Mouse (Mus musculus): ENCODE data around the gene Taf9. TPM values are rescaled to one million over a fixed set of nuclear protein-coding genes. Genes with fewer than 3 reads are reported as not detected.

The Taf9 gene
- polyA plus RNA-seq, 1 experiment, result 22.3 TPM

GRCm38 (mm10) chr13:100698866-100699265, 47.5 kb downstream of the Taf9 start:
- Histone ChIP-seq H3K4me1 (ENCODE audit: control insufficient read depth, insufficient read depth, low read length) (no peaks in the 10 kb centered on the region), H3K4me3 (ENCODE audit: insufficient read depth, low read length) (no peak overlapping the region), H3K27ac (ENCODE audit: insufficient read depth, low read length) (no peak overlapping the region)
- TF ChIP-seq CTCF (IDR thresholded peaks at IDR 0.05; ENCODE audit: extremely low read depth, insufficient read depth, low read length) (no peak), POLR2A (IDR thresholded peaks at IDR 0.05; ENCODE audit: extremely low read depth, insufficient read depth, low read length) (no peak)

DNA sequence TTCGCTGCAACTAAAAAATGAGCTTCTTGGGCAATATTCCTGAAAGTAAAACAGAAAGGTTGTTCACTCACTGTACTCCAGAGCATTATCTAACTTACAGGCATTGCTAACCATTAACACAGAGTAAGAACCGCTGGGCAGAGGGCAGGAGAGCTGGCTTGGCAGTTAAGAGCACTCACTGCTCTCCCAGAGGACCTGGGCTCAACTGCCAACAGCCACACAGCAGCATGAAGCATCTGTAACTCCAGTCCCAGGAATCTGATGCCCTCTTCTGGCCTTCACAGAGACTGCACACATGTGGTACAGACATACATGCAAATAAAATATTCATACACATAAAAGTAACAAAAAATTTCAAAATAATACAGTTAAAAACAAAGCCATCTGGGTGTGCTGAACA, 52.1 kb downstream of the Taf9 start:
- no peak overlapping the region for H3K27ac ChIP-seq (ENCODE audit: insufficient read depth, low read length)
- no peak overlapping the region for H3K4me3 ChIP-seq (ENCODE audit: insufficient read depth, low read length)
- H3K4me1 ChIP-seq (ENCODE audit: control insufficient read depth, insufficient read depth, low read length), result no peaks in the 10 kb centered on the region
- TF ChIP-seq CTCF (IDR thresholded peaks at IDR 0.05; ENCODE audit: extremely low read depth, insufficient read depth, low read length), result no peak
- no peak for TF ChIP-seq POLR2A (IDR thresholded peaks at IDR 0.05; ENCODE audit: extremely low read depth, insufficient read depth, low read length)

Other genes with a start within 250 kb of the Taf9 start
- 0.23 and 0.33 TPM in 2 replicates for gene Naip1, start 198.7 kb upstream of the Taf9 start, polyA plus RNA-seq (2012; rRNA removed)
- gene Gtf2h2, start 159.0 kb upstream of the Taf9 start, polyA plus RNA-seq (2012; rRNA removed), result 60.7 and 62.2 TPM in 2 replicates
- gene Ocln, start 98.9 kb upstream of the Taf9 start, polyA plus RNA-seq (2012; rRNA removed), result 9.3 and 10.3 TPM in 2 replicates
- 1.6 and 1.9 TPM in 2 replicates for gene Marveld2, start 34.6 kb upstream of the Taf9 start, polyA plus RNA-seq (2012; rRNA removed)
- 147 and 150 TPM in 2 replicates for gene Ak6, start 600 bp upstream of the Taf9 start, polyA plus RNA-seq (2012; rRNA removed)
- gene Rad17, start 528 bp upstream of the Taf9 start, polyA plus RNA-seq (2012; rRNA removed), result 12.7 and 13.0 TPM in 2 replicates
- 0.34 and 0.58 TPM in 2 replicates for gene Ccdc125, start 18.1 kb downstream of the Taf9 start, polyA plus RNA-seq (2012; rRNA removed)
- gene Cdk7, start 79.4 kb downstream of the Taf9 start, polyA plus RNA-seq (2012; rRNA removed), result 19.5 and 20.6 TPM in 2 replicates
- 85.2 and 87.5 TPM in 2 replicates for gene Mrps36, start 93.1 kb downstream of the Taf9 start, polyA plus RNA-seq (2012; rRNA removed)
- gene Cenph, start 124.3 kb downstream of the Taf9 start, polyA plus RNA-seq (2012; rRNA removed), result 1.2 and 1.3 TPM in 2 replicates
- gene Ccnb1, start 135.0 kb downstream of the Taf9 start, polyA plus RNA-seq (2012; rRNA removed), result 0.49 and 1.3 TPM in 2 replicates
- gene Slc30a5, start 181.8 kb downstream of the Taf9 start, polyA plus RNA-seq (2012; rRNA removed), result 43.5 and 43.7 TPM in 2 replicates